Mouse (Mus musculus): ENCODE data around the gene Nek7. TPM values are rescaled to one million over a fixed set of nuclear protein-coding genes. Genes with fewer than 3 reads are reported as not detected.

The Nek7 gene
- polyA plus RNA-seq, 1 experiment from 2014 or later: 24.5 TPM

GRCm38 (mm10) chr1:138622831-138623230 lies 2.9 kb upstream of the Nek7 start:
- no peak overlapping the region for H3K4me3 ChIP-seq (replicated peaks)
- no peak overlapping the region for H3K4me2 ChIP-seq (replicated peaks)
- no peaks in the 10 kb centered on the region for H3K27me3 ChIP-seq (replicated peaks)
- no peaks in the 10 kb centered on the region for H3K36me3 ChIP-seq
- H3K9me3 ChIP-seq: no peaks in the 10 kb centered on the region
- ATAC-seq: no peak
- 83% methylated on average over 5 of the region's 5 CpGs for WGBS
- H3K9ac ChIP-seq: no peak overlapping the region
- H3K27ac ChIP-seq: no peak overlapping the region
- H3K4me1 ChIP-seq (replicated peaks): no peaks in the 10 kb centered on the region

- no peaks in the 10 kb centered on the region for H3K36me3 ChIP-seq
- H3K9me3 ChIP-seq: no peaks in the 10 kb centered on the region
- no peak overlapping the region for H3K9ac ChIP-seq
- no peaks in the 10 kb centered on the region for H3K27me3 ChIP-seq (replicated peaks)
- ATAC-seq: no peak
- no peaks in the 10 kb centered on the region for H3K4me1 ChIP-seq (replicated peaks)
- no peak overlapping the region for H3K27ac ChIP-seq
- 62% methylated on average over 3 of the region's 3 CpGs for WGBS
- no peak overlapping the region for H3K4me2 ChIP-seq (replicated peaks)
- no peak overlapping the region for H3K4me3 ChIP-seq (replicated peaks)
These were observed 2.5 kb upstream of the Nek7 start for GRCm38 (mm10) chr1:138622431-138622830.

- under 1% methylated on average over 75 of the region's 83 CpGs for WGBS
- Histone ChIP-seq H3K9me3 (no peaks in the 10 kb centered on the region), H3K4me3 (replicated peaks) (peak overlapping the region; percentile 97), H3K27ac (peak overlapping the region; percentile 99), H3K36me3 (no peaks in the 10 kb centered on the region), H3K4me1 (replicated peaks) (no peaks in the 10 kb centered on the region), H3K4me2 (replicated peaks) (peak overlapping the region; percentile 81), H3K27me3 (replicated peaks) (no peaks in the 10 kb centered on the region), H3K9ac (peak overlapping the region; percentile 88)
- ATAC-seq: peak; percentile 97
These were observed 598 bp downstream of the Nek7 start for GRCm38 (mm10) chr1:138619114-138619971.

- H3K36me3 ChIP-seq: no peaks in the 10 kb centered on the region
- H3K4me3 ChIP-seq (replicated peaks): peak overlapping the region; percentile 97
- H3K9ac ChIP-seq: peak overlapping the region; percentile 30; the same call in 1 of the 2 replicates
- no peaks in the 10 kb centered on the region for H3K27me3 ChIP-seq (replicated peaks)
- H3K27ac ChIP-seq: peak overlapping the region; percentile 57; the same call in 1 of the 2 replicates
- WGBS: under 1% methylated on average over 11 of the region's 11 CpGs
- H3K9me3 ChIP-seq: no peaks in the 10 kb centered on the region
- no peaks in the 10 kb centered on the region for H3K4me1 ChIP-seq (replicated peaks)
- peak; percentile 88 for ATAC-seq
- peak overlapping the region; percentile 81 for H3K4me2 ChIP-seq (replicated peaks)
These were observed 2.0 kb downstream of the Nek7 start for GRCm38 (mm10) chr1:138618012-138618354.

- Histone ChIP-seq H3K4me3 (replicated peaks) (peak overlapping the region; percentile 97), H3K36me3 (no peaks in the 10 kb centered on the region), H3K4me2 (replicated peaks) (peak overlapping the region; percentile 81), H3K27ac (peak overlapping the region; percentile 57; the same call in 1 of the 2 replicates), H3K27me3 (replicated peaks) (no peaks in the 10 kb centered on the region), H3K9me3 (no peaks in the 10 kb centered on the region), H3K9ac (peak overlapping the region; percentile 30; the same call in 1 of the 2 replicates), H3K4me1 (replicated peaks) (no peaks in the 10 kb centered on the region)
- 12% methylated on average over 17 of the region's 17 CpGs for WGBS
- ATAC-seq: no peak
These were observed 2.5 kb downstream of the Nek7 start for GRCm38 (mm10) chr1:138617279-138618011.

- Histone ChIP-seq H3K27me3 (replicated peaks) (no peaks in the 10 kb centered on the region), H3K4me3 (replicated peaks) (no peak overlapping the region), H3K27ac (no peak overlapping the region), H3K9ac (no peak overlapping the region), H3K9me3 (no peaks in the 10 kb centered on the region), H3K4me1 (replicated peaks) (no peaks in the 10 kb centered on the region), H3K4me2 (replicated peaks) (no peak overlapping the region), H3K36me3 (no peaks in the 10 kb centered on the region)
- no peak for ATAC-seq
- WGBS: 86% methylated on average over 3 of the region's 3 CpGs
These were observed 4.6 kb downstream of the Nek7 start for GRCm38 (mm10) chr1:138615388-138615787.

- WGBS: 69% methylated on average over 6 of the region's 6 CpGs
- no peak overlapping the region for H3K27ac ChIP-seq
- H3K36me3 ChIP-seq: no peaks in the 10 kb centered on the region
These were observed 5.2 kb downstream of the Nek7 start for GRCm38 (mm10) chr1:138614552-138615287.

GRCm38 (mm10) chr1:138612177-138612576 lies 7.8 kb downstream of the Nek7 start:
- ATAC-seq: no peak
- H3K4me1 ChIP-seq (replicated peaks): no peaks in the 10 kb centered on the region
- H3K27ac ChIP-seq: no peak overlapping the region
- no peaks in the 10 kb centered on the region for H3K9me3 ChIP-seq
- no peaks in the 10 kb centered on the region for H3K27me3 ChIP-seq (replicated peaks)
- H3K36me3 ChIP-seq: no peaks in the 10 kb centered on the region
- WGBS: 84% methylated on average over 1 of the region's 1 CpGs
- no peak overlapping the region for H3K4me2 ChIP-seq (replicated peaks)
- H3K4me3 ChIP-seq (replicated peaks): no peak overlapping the region
- no peak overlapping the region for H3K9ac ChIP-seq

More at GRCm38 (mm10) chr1:138614552-138615287, 5.2 kb downstream of the Nek7 start:
- Histone ChIP-seq H3K4me1 (replicated peaks) (no peaks in the 10 kb centered on the region), H3K9ac (no peak overlapping the region), H3K9me3 (no peaks in the 10 kb centered on the region), H3K4me3 (replicated peaks) (no peak overlapping the region), H3K27me3 (replicated peaks) (no peaks in the 10 kb centered on the region), H3K4me2 (replicated peaks) (no peak overlapping the region)
- no peak for ATAC-seq

GRCm38 (mm10) chr1:138609176-138609575 lies 10.8 kb downstream of the Nek7 start:
- no peak for ATAC-seq
- Histone ChIP-seq H3K36me3 (no peaks in the 10 kb centered on the region), H3K9me3 (no peaks in the 10 kb centered on the region), H3K4me2 (replicated peaks) (no peak overlapping the region), H3K4me3 (replicated peaks) (no peak overlapping the region), H3K27ac (no peak overlapping the region), H3K9ac (no peak overlapping the region), H3K4me1 (replicated peaks) (no peaks in the 10 kb centered on the region), H3K27me3 (replicated peaks) (no peaks in the 10 kb centered on the region)
- WGBS: 79% methylated on average over 12 of the region's 12 CpGs

GRCm38 (mm10) chr1:138608336-138608735 lies 11.6 kb downstream of the Nek7 start:
- WGBS: 95% methylated on average over 7 of the region's 7 CpGs
- no peak overlapping the region for H3K4me2 ChIP-seq (replicated peaks)
- no peaks in the 10 kb centered on the region for H3K4me1 ChIP-seq (replicated peaks)
- no peaks in the 10 kb centered on the region for H3K27me3 ChIP-seq (replicated peaks)
- H3K4me3 ChIP-seq (replicated peaks): no peak overlapping the region
- no peak for ATAC-seq
- no peaks in the 10 kb centered on the region for H3K36me3 ChIP-seq
- no peak overlapping the region for H3K9ac ChIP-seq
- H3K27ac ChIP-seq: no peak overlapping the region
- H3K9me3 ChIP-seq: no peaks in the 10 kb centered on the region

- Histone ChIP-seq H3K4me3 (replicated peaks) (no peak overlapping the region), H3K9me3 (no peaks in the 10 kb centered on the region), H3K36me3 (no peaks in the 10 kb centered on the region), H3K9ac (no peak overlapping the region), H3K4me2 (replicated peaks) (no peak overlapping the region), H3K27me3 (replicated peaks) (no peaks in the 10 kb centered on the region), H3K27ac (no peak overlapping the region), H3K4me1 (replicated peaks) (no peaks in the 10 kb centered on the region)
- no peak for ATAC-seq
- WGBS: 84% methylated on average over 7 of the region's 7 CpGs
These were observed 12.1 kb downstream of the Nek7 start for GRCm38 (mm10) chr1:138607862-138608261.

GRCm38 (mm10) chr1:138606771-138607170 lies 13.2 kb downstream of the Nek7 start:
- no peaks in the 10 kb centered on the region for H3K9me3 ChIP-seq
- no peak overlapping the region for H3K9ac ChIP-seq
- no peaks in the 10 kb centered on the region for H3K36me3 ChIP-seq
- H3K27me3 ChIP-seq (replicated peaks): no peaks in the 10 kb centered on the region
- no peak overlapping the region for H3K27ac ChIP-seq
- H3K4me1 ChIP-seq (replicated peaks): no peaks in the 10 kb centered on the region
- H3K4me3 ChIP-seq (replicated peaks): no peak overlapping the region
- WGBS: 60% methylated on average over 8 of the region's 8 CpGs
- no peak overlapping the region for H3K4me2 ChIP-seq (replicated peaks)
- no peak for ATAC-seq

All from intestine, embryonic 15.5 days (tissue).